Mouse (Mus musculus): ENCODE measurements around the gene Lrrc4b. TPM values are rescaled to one million over a fixed set of nuclear protein-coding genes. Genes with fewer than 3 reads are reported as not detected.

The Lrrc4b gene
- total RNA-seq, 2 experiments from 2014 or later: 18.7 to 19.7 TPM

- DNase-seq: no peak
- intact Hi-C loops (cut with DNase I): no loop called here
Measured at GRCm38 (mm10) chr7:44435796-44436195, 7.0 kb downstream of the Lrrc4b start.

DNA sequence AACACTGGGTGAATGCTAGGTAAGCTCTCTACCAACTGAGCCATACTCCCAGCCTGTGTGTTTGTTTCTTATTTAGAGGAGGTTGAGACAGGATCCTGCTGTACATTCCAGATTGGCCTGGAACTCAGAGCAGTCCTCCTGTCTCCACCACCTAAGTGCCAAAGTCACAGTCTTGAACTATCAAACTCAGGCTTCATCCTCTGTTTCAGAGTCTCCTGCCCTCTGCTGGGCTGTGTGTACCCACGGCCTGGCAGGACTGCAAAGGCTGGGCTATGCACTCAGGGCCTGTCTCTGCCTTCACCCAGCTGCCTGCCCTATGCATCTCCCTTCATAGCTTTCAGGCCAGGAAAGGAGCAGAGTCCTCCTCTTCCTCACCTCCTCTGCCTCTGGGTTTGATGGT lies 7.4 kb downstream of the Lrrc4b start:
- DNase-seq: no peak
- intact Hi-C loops (cut with DNase I): no loop called here

- no peak for DNase-seq
- intact Hi-C loops (cut with DNase I): no loop called here
Measured at GRCm38 (mm10) chr7:44437188-44437587, 8.4 kb downstream of the Lrrc4b start.

DNA sequence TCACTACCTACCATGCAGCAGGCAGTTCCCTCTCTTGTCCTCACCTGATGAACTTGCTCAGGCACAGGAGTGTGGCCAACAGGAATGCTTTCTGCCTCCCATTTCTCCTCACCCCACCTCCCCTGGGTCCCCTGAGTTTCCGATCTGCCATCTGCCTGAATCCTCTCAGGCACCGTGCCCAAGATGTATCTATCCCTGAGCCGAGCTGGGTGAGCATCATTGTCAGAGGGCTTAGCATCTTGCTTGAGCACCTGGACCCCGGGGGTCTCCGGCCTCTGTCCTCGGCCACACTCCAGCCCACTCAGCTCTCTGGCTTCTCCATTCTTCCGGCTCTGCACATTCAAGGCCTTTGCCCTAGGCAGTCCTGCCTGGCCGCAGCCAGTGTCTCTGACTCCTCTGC lies 9.1 kb downstream of the Lrrc4b start:
- no peak for DNase-seq
- intact Hi-C loops (cut with DNase I): no loop called here

GRCm38 (mm10) chr7:44439696-44440095 lies 10.9 kb downstream of the Lrrc4b start:
- no peak for DNase-seq
- intact Hi-C loops (cut with DNase I): no loop called here

GRCm38 (mm10) chr7:44440479-44440878 lies 11.7 kb downstream of the Lrrc4b start:
- no peak for DNase-seq
- intact Hi-C loops (cut with DNase I): no loop called here

DNA sequence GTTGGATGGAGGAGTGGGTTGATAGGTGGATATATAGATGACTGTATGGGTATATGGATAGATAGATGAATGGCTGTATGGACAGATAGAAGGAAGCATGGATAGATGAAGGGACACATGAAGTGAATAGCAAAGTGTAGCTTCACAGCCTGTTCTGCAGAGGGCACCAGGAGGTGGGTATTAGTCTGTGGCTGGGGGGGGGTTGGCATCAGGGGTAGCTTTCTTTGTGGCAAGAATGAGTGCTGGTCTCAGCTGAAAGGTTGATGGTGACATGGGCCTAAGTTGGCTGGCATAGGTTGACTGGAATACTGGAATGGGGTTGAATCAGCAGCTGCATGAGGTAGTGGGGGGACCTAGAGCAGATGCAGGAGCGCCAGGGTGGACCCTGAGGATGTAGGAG lies 12.4 kb downstream of the Lrrc4b start:
- intact Hi-C loops (cut with DNase I): no loop called here
- no peak for DNase-seq

GRCm38 (mm10) chr7:44441648-44442109 lies 12.9 kb downstream of the Lrrc4b start:
- intact Hi-C loops (cut with DNase I): no loop called here
- peak in 1 of 2 experiments; percentile 18 for DNase-seq

GRCm38 (mm10) chr7:44442407-44442821 lies 13.6 kb downstream of the Lrrc4b start:
- intact Hi-C loops (cut with DNase I): no loop called here
- peak in 1 of 2 experiments; percentile 9 for DNase-seq

DNA sequence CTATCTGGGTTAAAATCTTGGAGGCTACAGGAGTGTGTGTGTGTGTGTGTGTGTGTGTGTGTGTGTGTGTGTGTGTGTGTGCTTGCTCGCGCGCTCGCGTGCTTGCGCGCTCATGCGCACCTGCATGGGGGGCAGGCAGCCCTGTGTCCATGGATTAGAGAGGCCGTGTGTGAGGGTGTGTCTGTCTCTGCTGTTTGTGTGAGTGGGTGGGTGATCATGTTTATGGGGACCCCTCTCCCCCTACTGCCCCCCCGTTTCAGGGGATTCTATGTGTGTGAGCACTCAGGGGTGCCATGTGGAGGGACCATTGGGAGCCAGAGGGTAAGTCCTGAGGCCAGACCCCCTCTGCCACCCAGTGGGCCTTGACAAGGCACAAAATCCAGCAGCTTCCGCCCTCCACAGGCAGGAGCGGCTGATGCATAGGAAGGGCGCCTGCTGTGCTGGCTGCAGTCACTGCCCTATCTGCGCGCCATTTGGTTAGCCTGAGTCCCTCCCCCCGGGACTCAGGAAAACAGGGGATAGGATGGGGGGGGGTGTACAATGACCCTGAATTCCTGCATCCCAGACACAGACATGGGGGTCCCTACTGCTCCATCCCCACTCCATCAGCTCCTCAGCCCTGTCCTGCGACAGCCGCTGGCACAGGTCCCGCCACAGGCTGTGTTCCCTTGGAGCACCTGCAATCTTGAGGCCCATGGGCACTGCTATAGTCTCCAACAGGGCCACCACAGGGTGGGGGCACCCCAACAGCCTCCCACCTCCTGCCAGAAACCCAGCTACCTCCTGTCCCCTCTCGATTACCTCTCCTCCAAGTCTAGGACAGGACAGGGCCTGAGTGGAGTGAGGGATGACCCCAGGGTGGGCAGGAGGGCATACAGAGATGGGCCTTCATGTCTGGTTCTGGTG lies 14.7 kb downstream of the Lrrc4b start:
- no peak for DNase-seq
- intact Hi-C loops (cut with DNase I): no loop called here

DNA sequence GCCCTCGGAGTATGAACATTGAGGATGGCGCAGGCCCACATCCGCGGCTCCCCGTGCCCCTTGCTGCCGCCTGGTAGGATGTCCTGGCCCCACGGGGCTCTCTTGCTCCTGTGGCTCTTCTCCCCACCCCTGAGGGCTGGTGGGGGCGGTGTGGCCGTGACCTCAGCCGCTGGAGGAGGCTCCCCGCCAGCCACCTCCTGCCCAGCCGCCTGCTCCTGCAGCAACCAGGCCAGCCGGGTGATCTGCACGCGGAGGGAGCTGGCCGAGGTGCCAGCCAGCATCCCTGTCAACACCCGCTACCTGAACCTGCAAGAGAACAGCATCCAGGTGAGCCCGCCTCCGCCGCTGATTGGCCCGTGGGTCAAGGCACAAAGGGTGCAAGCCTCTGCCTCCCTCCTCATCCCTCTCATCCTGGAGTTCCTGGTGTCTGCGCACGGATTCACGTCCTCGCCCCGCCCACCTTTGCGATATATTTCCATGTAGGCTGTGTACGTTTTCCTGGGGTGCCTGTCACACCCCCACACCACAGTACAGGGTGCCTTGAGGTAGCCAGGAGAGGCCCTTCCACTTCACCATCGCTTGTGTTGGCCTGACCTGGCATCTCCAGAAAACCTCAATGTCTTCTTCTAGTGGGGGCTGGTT lies 16.2 kb downstream of the Lrrc4b start:
- DNase-seq: no peak
- intact Hi-C loops (cut with DNase I): loop anchor here (5.0 kb wide), 1 partner anchor 42 kb away; no protein-coding TSS in a partner anchor

DNA sequence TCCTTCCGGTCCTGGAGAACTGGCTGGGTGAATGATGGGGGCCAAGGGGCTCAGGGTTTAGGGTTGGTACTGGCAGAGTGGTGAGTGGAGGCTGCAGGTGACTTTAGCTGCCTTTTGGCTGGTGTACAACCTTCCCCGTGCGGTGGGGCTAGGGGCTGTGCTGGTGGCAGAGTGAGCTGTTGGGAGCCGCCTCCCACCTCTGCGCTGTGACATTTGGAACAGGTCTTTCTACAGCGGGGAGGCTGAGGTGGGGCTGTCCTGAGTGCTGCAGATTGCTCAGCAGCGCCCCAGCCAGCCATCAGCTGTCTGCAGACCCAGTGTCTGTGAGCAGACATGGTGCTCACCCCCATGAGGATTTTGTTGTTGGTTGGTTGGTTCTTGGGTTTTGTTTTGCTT lies 16.7 kb downstream of the Lrrc4b start:
- intact Hi-C loops (cut with DNase I): loop anchor here (5.0 kb wide), 1 partner anchor 42 kb away; no protein-coding TSS in a partner anchor
- no peak for DNase-seq

GRCm38 (mm10) chr7:44446070-44446855 lies 17.4 kb downstream of the Lrrc4b start:
- intact Hi-C loops (cut with DNase I): loop anchor here (5.0 kb wide), 1 partner anchor 41 kb away; no protein-coding TSS in a partner anchor

DNA sequence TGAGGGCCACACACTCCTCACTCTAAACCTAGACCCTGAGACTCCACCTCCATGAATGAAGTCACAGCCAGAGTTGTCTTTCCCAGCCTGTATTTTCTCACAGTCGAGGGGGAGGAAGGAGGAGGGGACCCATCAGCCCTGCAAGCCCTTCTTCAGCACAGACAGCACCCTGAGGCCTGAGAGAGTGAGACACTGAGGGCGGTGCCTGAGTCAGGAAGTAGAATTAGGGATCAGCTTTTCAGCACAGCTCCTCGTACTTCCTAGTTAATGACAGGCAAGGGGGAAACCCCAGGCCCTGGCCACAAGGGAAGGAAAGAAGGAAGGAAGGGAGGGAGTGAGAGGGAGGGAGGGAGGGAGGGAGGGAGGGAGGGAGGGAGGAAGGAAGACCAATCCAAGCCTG lies 24.4 kb downstream of the Lrrc4b start:
- intact Hi-C loops (cut with DNase I): loop anchor here (5.0 kb wide), 1 partner anchor 1754 kb away; no protein-coding TSS in a partner anchor
- DNase-seq: no peak

More at GRCm38 (mm10) chr7:44446070-44446855, 17.4 kb downstream of the Lrrc4b start:
- no peak for DNase-seq

- intact Hi-C loops (cut with DNase I): no loop called here
- no peak for DNase-seq
Measured at GRCm38 (mm10) chr7:44456302-44456701, 27.5 kb downstream of the Lrrc4b start.

GRCm38 (mm10) chr7:44460067-44460466 lies 31.2 kb downstream of the Lrrc4b start:
- intact Hi-C loops (cut with DNase I): no loop called here
- DNase-seq: no peak

DNA sequence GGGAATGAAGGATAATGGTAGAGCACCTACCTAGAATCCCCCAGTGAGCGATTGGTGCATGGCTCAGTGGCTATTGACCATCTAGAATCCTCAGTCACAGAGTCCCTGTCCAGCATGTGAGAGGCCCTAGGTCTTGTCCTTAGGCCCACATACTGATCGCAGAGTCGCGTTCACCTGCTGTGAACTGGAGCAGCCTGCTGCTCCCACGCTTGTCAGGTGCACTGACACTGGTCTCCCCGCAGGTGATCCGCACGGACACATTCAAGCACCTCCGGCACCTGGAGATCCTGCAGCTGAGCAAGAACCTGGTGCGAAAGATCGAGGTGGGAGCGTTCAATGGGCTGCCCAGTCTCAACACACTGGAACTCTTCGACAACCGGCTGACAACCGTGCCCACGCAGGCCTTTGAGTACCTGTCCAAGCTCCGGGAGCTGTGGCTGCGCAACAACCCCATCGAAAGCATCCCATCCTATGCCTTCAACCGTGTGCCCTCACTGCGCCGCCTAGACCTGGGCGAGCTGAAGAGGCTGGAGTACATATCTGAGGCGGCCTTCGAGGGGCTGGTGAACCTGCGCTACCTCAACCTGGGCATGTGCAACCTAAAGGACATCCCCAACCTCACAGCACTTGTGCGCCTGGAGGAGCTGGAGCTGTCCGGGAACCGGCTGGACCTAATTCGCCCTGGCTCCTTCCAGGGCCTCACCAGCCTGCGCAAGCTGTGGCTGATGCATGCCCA lies 32.1 kb downstream of the Lrrc4b start:
- DNase-seq: no peak
- intact Hi-C loops (cut with DNase I): no loop called here

DNA sequence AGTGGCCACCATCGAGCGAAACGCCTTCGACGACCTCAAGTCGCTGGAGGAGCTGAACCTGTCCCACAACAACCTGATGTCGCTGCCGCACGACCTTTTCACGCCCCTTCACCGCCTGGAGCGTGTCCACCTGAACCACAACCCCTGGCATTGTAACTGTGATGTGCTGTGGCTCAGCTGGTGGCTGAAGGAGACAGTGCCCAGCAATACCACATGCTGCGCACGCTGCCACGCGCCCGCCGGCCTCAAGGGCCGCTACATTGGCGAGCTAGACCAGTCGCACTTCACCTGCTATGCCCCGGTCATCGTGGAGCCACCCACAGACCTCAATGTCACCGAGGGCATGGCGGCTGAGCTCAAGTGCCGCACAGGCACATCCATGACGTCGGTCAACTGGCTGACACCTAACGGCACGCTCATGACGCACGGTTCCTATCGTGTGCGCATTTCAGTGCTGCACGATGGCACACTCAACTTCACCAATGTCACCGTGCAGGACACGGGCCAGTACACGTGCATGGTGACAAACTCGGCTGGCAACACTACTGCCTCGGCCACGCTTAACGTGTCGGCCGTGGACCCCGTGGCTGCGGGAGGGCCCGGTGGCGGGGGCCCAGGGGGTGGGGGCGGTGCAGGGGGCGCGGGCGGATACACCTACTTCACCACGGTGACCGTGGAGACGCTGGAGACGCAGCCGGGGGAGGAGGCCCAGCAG lies 32.8 kb downstream of the Lrrc4b start:
- intact Hi-C loops (cut with DNase I): no loop called here
- no peak for DNase-seq
